Mouse (Mus musculus) fat pad, adult 2 months (tissue): Measurements from ENCODE around the gene Luzp1.

Experiments
- DNase-seq: peaks from one replicate; pipeline ENCODE4 v3.0.0-alpha.2; 2011; ENCODE audit warnings: low read depth, low spot score; ENCODE audit errors: extremely low read depth

The Luzp1 gene

DNA sequence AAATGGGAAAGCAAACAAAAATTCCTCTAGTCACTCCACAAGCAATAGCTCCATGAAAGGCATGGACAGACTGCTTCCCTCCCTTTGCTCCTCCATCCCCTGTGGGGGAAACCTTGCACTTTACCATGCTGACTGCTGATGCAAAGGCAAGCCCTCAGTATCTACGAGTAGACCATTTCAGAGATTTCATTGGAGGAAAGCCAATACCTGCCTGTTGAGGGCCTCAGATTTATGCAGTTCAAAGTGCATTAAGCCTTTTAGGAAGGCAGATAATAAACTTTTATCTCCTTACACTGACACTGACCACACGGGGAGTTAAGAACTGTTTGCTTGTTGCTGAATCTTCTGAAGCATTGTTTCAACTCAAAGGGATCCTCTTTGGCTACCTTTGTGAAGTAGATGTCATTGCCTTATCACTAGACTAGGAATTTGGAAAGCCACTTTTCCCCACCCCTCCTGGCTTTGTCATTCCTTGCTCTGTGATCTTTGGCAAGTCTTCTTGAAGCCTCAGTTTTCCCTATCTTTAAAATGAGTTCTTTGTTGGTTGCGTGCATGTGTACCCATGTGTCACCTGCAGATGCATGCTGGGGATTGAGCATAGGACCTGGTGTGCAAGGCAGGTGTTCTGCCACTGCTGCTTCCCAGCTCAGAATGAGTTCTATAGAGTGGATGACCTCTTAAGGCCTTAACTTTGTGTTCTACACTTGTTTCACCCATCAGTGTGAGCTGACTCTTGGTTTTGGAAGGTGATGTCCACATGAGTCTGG, 76.9 kb downstream of the Luzp1 start:
- DNase-seq: no peak

GRCm38 (mm10) chr4:136547721-136548120, 78.2 kb downstream of the Luzp1 start:
- DNase-seq: no peak

DNA sequence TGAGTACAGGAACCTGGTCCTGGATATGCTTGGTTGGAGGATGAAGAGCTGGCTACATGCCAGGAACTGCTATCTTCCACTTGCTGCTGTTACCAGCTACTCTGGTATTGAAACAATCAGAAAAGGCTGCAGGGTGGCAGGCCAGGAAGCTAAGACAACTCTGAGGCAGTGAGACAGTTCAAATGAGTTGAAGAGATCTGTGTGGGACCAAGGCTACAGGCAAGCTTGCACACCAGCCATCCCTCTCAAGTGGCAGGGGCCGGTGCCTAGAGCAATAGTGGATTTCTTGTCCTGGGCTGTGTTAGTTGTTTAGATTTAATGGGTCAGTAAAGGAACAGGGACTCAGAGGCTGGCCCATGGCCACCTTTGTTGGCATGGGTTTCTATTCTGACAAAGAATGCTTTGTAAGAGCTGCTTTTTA, 78.8 kb downstream of the Luzp1 start:
- no peak for DNase-seq

DNA sequence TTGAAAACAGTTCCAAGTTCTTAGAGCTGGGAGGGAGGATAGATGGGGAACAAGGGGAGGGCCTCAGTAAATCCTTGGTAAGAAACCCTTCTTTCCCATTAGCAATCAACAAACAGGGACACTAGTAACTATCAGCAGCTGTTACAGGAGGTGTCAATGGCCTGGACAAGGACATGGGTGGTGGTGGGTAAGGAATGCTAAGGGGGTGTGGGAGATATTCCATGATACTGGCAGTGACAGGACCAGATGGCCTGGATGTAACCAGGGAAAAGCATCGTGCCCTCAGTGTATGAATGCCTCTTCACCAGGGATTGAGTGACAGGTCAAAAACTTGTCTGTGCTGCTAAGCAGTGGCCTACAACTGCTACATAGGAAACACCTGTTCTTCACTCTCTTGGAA, 83.5 kb downstream of the Luzp1 start:
- no peak for DNase-seq

- no peak for DNase-seq
Measured at GRCm38 (mm10) chr4:136557638-136558037, 88.1 kb downstream of the Luzp1 start.

DNA sequence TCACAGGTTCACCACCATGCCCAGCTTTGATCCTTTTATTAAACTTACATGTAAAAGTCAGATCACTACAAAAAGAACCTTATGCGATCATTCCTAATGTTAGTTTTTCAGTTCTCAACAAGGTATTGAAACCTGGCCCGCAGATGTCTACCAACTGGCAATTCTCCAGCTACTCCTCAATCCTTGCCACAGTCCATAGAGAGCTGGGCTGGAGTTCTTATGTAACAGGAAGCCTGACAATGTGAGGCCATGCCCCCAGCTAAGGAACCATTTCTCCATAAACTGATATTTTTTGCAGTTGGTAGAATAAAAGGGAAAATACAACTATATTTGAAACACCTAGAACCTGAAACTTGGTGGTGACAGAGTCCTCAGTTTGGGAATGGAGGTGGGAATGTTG, 90.1 kb downstream of the Luzp1 start:
- no peak for DNase-seq

- no peak for DNase-seq
Measured at GRCm38 (mm10) chr4:136560270-136560991, 90.9 kb downstream of the Luzp1 start.

DNA sequence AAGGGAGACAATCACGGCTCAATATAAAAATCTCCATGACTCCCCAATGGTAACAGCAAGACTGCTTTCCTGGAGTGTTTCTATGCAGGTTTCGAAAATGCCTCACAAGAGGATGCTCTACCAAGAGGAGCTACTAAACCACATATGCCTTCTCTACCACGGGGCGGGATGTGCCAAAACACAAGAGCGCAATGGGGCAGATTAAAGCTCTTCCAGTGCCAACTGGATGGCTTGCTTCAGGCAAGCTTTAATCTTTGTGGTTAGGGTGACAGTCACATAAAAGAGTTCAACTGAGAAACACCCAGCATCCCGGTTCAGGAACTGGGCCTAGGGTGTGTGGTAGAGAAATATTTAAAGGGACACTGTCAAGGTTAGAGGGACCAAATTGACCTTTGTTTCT, 93.2 kb downstream of the Luzp1 start:
- no peak for DNase-seq

DNA sequence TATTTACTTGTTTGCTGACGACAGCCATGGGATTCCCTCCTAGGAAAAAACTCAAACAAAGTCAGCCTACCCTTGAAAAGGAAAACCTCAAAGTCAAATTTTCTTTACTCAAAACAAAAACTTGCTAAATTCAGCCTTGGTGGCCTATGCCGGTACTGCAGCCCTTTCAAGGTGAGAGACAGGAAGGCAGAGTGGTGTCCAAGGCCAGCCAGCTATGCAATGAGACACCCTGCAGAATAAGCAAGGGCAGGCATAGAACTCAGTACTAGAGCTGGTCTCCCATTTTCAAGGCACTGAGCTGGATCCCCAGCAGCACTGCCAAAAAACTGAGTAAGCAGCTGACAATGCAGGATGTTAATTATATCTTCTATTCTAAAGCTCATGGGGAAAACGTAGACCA, 99.1 kb downstream of the Luzp1 start:
- no peak for DNase-seq

DNA sequence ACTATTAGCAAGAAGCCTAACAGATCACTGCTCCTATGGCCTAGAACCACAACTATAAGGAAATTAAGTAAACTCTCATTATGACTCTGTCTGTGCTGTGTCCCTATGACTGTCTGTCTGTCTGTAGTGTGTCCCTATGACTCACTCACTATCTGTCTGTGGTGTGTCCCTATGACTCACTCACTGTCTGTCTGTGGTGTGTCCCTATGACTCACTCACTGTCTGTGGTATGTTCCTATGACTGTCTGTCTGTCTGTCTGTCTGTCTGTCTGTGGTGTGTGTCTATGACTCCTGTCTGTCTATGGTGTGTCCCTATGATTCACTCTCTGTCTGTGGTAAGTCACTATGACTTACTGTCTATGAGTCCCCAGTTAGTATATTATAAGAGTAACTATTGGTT, 100.4 kb downstream of the Luzp1 start:
- DNase-seq: no peak

GRCm38 (mm10) chr4:136581885-136582284, 112.3 kb downstream of the Luzp1 start:
- DNase-seq: no peak

- no peak for DNase-seq
Measured at GRCm38 (mm10) chr4:136587221-136587827, 117.8 kb downstream of the Luzp1 start.

GRCm38 (mm10) chr4:136588003-136588402, 118.4 kb downstream of the Luzp1 start:
- DNase-seq: no peak

GRCm38 (mm10) chr4:136592111-136592510, 122.5 kb downstream of the Luzp1 start:
- DNase-seq: no peak

DNA sequence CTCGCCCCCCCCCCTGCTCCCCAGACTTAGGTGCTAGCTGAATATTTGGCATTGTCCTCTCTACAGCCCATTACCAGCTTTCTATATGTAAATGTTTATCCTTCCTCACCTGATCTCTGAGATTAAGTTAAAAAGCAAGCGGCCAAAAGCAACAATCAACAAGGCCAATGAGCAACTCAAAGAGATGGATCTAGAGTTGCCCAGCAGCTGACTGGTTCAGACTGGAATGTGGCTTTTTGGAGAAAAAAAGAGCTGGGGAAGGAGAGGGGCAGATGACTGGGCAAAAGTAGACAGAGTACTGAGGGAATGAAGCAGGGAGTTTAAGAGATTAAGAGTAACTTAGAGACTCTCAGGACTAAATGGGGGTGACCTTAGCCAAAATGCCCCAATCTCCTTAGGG, 124.4 kb downstream of the Luzp1 start:
- DNase-seq: no peak

DNA sequence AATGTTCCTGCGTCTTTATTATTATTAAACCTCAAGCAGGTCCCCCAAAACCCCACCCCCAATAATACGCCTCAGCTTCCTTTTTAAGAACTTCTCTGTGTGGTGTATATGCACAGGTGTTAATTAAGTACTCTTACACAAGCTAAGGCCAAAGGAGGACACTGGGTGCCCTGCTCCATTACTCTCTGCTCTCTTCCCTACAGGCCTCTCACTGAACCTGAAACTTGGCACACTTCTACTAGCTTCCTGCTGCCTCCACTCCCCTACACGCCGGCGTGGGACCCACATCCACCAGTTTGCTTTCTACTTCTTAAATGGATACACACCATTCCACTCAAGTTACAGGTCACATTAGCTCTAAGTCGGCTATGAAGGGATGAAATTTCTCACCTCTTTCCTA, 125.7 kb downstream of the Luzp1 start:
- no peak for DNase-seq

DNA sequence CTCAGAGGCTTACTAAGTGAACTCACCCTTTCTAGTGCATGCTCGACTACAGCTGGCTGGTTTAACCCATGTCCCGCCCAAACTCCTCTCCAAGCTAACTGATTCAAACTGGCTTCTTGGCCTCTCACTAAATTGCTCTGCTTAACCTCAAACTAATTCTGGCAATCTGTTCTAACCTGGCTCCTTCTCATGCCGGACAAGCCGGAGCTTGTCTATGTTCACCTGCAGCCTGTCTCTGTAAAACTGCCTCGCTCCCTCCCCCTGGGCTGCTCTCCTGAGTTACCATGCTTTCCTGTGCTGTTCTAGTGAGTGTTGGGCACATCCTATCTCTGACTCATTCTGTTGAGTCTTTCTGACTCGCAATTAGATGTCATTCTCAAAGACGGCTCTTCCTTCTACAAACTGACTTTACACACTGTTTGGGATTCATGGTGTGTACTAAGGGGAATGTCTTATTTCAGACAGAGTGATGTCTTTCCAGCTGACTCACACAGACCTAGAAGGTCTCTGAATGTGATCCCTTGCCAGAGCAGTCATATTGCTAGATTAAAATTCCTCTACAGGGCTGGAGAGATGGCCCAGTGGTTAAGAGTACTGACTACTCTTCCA, 128.8 kb downstream of the Luzp1 start:
- no peak for DNase-seq

DNA sequence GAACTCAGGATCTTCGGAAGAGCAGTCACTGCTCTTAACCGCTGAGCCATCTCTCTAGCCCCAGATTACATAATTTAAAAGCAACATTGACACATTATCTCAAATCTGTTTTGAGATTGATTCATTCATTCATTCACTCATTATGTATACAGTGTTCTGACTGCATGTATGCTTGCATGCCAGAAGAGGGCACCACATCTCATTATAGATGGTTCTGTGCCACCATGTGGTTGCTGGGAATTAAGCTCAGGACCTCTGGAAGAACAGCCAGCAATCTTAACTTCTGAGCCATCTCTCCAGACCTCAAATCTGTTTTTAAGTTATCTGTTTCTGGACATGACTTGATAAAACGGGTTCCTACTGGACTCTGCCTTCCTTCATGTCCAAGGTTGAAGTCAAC, 130.3 kb downstream of the Luzp1 start:
- no peak for DNase-seq

GRCm38 (mm10) chr4:136600536-136600935, 131.0 kb downstream of the Luzp1 start:
- DNase-seq: no peak

DNA sequence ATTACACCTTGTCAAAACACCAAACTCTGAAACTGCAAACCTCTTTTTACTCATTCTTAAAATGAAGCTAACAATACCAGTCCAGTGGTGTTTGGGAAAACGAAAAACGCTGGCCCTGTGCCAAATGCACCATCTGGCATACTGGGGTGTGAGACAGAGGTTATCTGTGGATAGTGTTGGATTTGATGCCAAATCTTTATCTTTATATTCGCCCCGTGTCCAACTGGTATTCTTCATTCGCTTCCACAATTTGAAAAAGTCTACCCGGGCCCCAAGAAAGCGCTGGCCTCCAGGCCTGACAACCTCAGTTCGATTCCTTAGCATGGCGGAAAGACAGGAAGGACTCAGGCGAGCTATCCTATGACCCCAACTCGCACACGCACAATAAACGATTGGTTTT, 131.9 kb downstream of the Luzp1 start:
- no peak for DNase-seq

DNA sequence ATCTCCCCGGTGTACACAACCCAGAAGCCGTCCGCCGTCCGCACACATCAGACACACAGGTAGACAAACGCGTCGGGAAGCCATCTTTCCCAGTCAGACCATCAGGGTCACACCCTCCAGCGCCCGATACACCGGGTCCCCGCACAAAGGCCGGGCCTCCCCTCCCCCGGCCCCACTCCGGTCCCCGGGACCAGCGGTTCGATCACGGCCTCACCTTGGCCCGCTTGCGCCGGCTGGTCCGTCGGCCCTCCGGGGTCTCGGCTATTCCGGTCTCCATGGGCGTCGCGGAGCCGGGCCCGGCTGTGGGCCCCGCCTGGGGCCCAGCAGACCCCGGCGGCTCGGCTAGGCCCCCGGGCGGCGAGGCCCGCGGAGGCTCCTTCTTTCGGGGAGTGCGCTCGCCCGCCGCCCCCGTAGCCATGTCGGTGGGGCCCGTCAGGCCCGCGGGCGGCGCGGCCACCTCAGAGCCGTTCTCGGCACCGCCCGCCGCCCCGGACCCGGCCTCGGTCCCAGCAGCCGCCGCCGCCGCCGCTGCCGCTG, 132.5 kb downstream of the Luzp1 start:
- DNase-seq: no peak
